Mouse (Mus musculus): ENCODE measurements around the gene Rgs16. TPM values are rescaled to one million over a fixed set of nuclear protein-coding genes. Genes with fewer than 3 reads are reported as not detected.

Gene Rgs16
- polyA plus RNA-seq, 2 experiments, result 8.5 to 21.9 TPM

DNA sequence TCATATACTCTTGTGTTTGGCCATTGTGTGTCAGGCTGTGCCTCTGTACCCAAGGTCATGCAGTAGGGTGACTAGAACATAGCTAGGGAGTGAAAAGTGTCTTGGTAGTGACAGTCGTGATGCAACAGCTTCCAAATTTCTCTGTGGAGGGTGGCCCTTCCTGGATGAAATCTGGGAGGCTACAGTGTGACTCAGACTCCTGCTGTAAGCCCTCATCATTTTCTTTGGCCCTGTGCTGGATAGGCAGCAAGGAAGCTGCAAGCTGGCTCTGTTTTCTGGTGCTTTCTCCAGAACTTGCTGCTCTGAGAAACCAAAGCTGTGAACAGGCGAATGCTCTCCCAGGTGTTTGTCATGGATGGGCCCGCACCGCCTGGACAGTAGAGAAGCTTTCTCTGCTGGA lies 43.6 kb upstream of the Rgs16 start:
- Histone ChIP-seq H3K27me3 (ENCODE audit: control insufficient read depth, insufficient read depth, low read length) (no peaks in the 10 kb centered on the region), H3K4me1 (ENCODE audit: control insufficient read depth, insufficient read depth, low read length) (peaks cover 23% of the 10 kb centered on the region), H3K4me2 (replicated peaks; ENCODE audit: low read depth, low read length, severe bottlenecking) (no peak overlapping the region), H3K27ac (replicated peaks; ENCODE audit: low read depth, low read length) (no peak overlapping the region), H3K9ac (ENCODE audit: low read depth, low read length, severe bottlenecking) (no peak overlapping the region), H3K9me3 (ENCODE audit: control insufficient read depth, low read length) (no peaks in the 10 kb centered on the region), H3K4me3 (replicated peaks; ENCODE audit: low read length) (no peak overlapping the region), H3K36me3 (ENCODE audit: control insufficient read depth, insufficient read depth, low read length) (no peaks in the 10 kb centered on the region)
- TF ChIP-seq POLR2A (IDR thresholded peaks at IDR 0.05; ENCODE audit: borderline replicate concordance, extremely low read depth, insufficient read depth, insufficient read length), result no peak
- no peak for ATAC-seq (ENCODE audit: low FRiP score, low read depth)
- DNase-seq (ENCODE audit: low spot score), result no peak
- 93% methylated on average over 4 of the region's 4 CpGs for WGBS

DNA sequence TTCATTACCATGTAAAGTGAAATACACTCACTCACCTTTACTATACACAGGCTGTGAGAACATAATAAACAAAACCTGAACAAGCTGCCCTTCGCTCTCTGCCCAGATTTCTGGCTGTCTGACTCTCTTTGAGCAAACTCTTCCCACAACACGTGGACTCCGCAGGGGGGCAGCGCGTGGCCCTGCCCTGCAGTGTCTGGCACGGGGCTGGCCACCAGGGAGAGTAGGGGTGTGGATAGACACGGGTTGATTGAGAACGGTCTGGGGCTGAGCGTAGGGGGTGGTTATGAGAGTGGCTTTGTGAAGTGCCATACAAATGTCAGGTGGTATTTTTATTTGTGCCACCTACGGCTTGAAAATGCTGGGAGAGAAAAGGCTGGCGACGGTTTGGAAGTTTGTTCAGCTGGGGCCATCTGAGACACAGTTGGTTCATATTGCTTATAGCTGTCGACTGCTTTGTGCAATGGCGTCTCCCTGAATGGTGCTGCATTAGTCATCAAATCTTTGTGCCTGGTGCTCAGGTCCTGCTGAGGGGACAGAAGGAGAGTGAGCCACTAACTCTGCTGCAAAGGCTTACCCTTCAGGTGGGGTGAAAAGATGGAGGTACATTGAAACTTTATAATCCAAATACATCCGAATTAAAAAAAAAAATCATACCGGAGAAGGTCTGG lies 42.4 kb upstream of the Rgs16 start:
- 61% methylated on average over 16 of the region's 16 CpGs for WGBS
- Histone ChIP-seq H3K36me3 (ENCODE audit: control insufficient read depth, insufficient read depth, low read length) (no peaks in the 10 kb centered on the region), H3K9ac (ENCODE audit: low read depth, low read length, severe bottlenecking) (no peak overlapping the region), H3K4me1 (ENCODE audit: control insufficient read depth, insufficient read depth, low read length) (peaks cover 34% of the 10 kb centered on the region), H3K4me2 (replicated peaks; ENCODE audit: low read depth, low read length, severe bottlenecking) (no peak overlapping the region), H3K27ac (replicated peaks; ENCODE audit: low read depth, low read length) (no peak overlapping the region), H3K27me3 (ENCODE audit: control insufficient read depth, insufficient read depth, low read length) (no peaks in the 10 kb centered on the region), H3K9me3 (ENCODE audit: control insufficient read depth, low read length) (no peaks in the 10 kb centered on the region), H3K4me3 (replicated peaks; ENCODE audit: low read length) (no peak overlapping the region)
- no peak for TF ChIP-seq POLR2A (IDR thresholded peaks at IDR 0.05; ENCODE audit: borderline replicate concordance, extremely low read depth, insufficient read depth, insufficient read length)
- ATAC-seq (ENCODE audit: low FRiP score, low read depth) (no peak), DNase-seq (ENCODE audit: low spot score) (no peak)

DNA sequence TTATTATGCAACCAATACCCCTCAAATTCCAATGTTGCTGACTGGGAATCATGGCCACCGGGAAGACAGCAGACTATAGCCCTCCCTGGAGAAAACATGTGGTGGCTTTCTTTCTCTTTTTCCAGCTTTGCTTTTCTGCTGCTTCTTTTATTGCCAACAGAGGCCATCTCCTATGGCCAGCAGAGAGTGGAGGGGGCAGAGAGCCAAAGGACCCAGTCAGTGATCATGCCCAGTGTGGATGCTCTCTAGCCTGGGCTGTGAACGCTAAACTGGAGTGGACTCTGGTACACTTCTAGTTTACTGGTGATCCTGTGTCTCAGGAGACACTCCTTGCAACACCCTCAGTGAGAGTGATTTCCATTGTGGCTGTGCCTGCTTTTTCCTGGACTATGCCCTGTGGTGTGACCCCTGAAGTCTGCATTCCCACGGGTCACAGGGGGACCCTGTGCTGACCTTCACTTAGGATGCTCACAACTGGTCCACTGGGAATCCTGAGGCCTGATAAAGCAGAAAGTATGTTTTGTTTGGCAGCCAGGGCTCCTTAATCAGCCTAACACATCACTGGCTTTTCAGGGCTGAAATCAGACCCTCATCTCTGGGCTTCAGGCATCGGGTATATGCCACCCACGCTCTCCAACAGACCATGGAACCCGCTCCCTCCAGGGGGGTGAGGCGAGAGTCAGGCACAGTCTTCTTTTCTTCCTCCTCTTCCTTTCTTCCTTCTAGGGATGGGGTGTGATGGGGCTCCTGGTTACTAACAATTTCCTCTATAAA lies 41.7 kb upstream of the Rgs16 start:
- H3K27me3 ChIP-seq (ENCODE audit: control insufficient read depth, insufficient read depth, low read length), result no peaks in the 10 kb centered on the region
- no peaks in the 10 kb centered on the region for H3K36me3 ChIP-seq (ENCODE audit: control insufficient read depth, insufficient read depth, low read length)
- no peak overlapping the region for H3K27ac ChIP-seq (replicated peaks; ENCODE audit: low read depth, low read length)
- ATAC-seq (ENCODE audit: low FRiP score, low read depth), result no peak
- H3K9me3 ChIP-seq (ENCODE audit: control insufficient read depth, low read length), result no peaks in the 10 kb centered on the region
- DNase-seq (ENCODE audit: low spot score), result no peak
- no peak for TF ChIP-seq POLR2A (IDR thresholded peaks at IDR 0.05; ENCODE audit: borderline replicate concordance, extremely low read depth, insufficient read depth, insufficient read length)
- WGBS, result 56% methylated on average over 7 of the region's 7 CpGs
- no peak overlapping the region for H3K4me3 ChIP-seq (replicated peaks; ENCODE audit: low read length)
- peaks cover 41% of the 10 kb centered on the region for H3K4me1 ChIP-seq (ENCODE audit: control insufficient read depth, insufficient read depth, low read length)
- H3K9ac ChIP-seq (ENCODE audit: low read depth, low read length, severe bottlenecking), result no peak overlapping the region
- no peak overlapping the region for H3K4me2 ChIP-seq (replicated peaks; ENCODE audit: low read depth, low read length, severe bottlenecking)

DNA sequence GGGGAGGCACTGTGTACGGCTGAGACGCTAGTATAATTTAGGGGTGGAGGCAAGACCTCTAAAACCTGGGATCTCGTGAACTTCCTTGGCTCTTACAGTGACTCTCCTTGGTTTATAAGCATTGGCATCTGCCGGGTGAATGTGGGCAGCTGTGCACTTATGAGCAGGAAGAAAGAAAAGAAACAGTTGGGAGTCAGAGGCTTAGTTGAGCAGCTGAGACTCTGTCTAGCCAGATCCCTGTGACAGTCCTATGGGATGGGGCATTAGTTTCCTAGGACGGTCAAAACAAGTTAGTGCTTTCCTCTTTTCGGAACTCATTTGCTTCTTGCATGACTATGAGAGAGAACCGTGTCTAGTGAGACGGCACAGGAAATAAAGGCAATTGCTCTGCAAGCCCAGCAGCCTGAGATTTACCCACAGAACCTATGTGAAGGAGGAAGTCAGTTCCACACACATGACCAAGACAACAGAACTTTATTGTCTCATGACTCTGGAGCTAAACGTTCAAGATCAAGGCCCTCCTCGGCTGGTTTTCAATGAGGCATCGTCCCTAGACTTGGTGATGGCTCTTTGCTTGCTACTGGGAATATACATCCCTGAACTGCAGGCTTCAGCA lies 39.6 kb upstream of the Rgs16 start:
- Histone ChIP-seq H3K27ac (replicated peaks; ENCODE audit: low read depth, low read length) (no peak overlapping the region), H3K4me3 (replicated peaks; ENCODE audit: low read length) (no peak overlapping the region), H3K9ac (ENCODE audit: low read depth, low read length, severe bottlenecking) (no peak overlapping the region), H3K27me3 (ENCODE audit: control insufficient read depth, insufficient read depth, low read length) (no peaks in the 10 kb centered on the region), H3K4me2 (replicated peaks; ENCODE audit: low read depth, low read length, severe bottlenecking) (no peak overlapping the region), H3K4me1 (ENCODE audit: control insufficient read depth, insufficient read depth, low read length) (peaks cover 60% of the 10 kb centered on the region), H3K36me3 (ENCODE audit: control insufficient read depth, insufficient read depth, low read length) (no peaks in the 10 kb centered on the region), H3K9me3 (ENCODE audit: control insufficient read depth, low read length) (no peaks in the 10 kb centered on the region)
- WGBS, result 75% methylated on average over 11 of the region's 11 CpGs
- DNase-seq (ENCODE audit: low spot score) (peak; percentile 58), ATAC-seq (ENCODE audit: low FRiP score, low read depth) (no peak)
- no peak for TF ChIP-seq POLR2A (IDR thresholded peaks at IDR 0.05; ENCODE audit: borderline replicate concordance, extremely low read depth, insufficient read depth, insufficient read length)

DNA sequence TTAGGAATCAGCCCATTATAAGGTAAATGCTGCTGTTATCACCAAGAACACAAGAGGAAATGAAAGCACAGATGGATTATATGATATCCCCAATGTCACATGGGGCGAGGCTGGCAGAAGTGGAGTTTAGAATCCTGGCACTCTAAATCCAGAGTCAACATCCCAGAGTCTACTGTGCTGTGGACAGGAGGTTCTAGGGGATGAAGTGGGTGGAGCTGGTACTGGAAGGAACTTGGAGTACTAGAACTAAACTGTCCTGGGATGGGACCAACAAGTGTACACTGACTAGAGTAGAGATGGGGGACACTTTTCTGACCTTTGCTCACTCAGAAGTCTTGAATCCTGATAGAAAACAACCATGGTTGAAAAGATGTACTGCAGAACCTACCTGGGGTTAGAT lies 38.7 kb upstream of the Rgs16 start:
- no peak overlapping the region for H3K9ac ChIP-seq (ENCODE audit: low read depth, low read length, severe bottlenecking)
- H3K4me3 ChIP-seq (replicated peaks; ENCODE audit: low read length), result no peak overlapping the region
- 0 out of 2 replicates have a peak, but pooled peaks cover 4% of the 10 kb centered on the region for H3K9me3 ChIP-seq (ENCODE audit: control insufficient read depth, low read length)
- TF ChIP-seq POLR2A (IDR thresholded peaks at IDR 0.05; ENCODE audit: borderline replicate concordance, extremely low read depth, insufficient read depth, insufficient read length), result no peak
- ATAC-seq (ENCODE audit: low FRiP score, low read depth), result no peak
- no peaks in the 10 kb centered on the region for H3K27me3 ChIP-seq (ENCODE audit: control insufficient read depth, insufficient read depth, low read length)
- DNase-seq (ENCODE audit: low spot score), result no peak
- no peak overlapping the region for H3K4me2 ChIP-seq (replicated peaks; ENCODE audit: low read depth, low read length, severe bottlenecking)
- 95% methylated on average over 1 of the region's 1 CpGs for WGBS
- no peak overlapping the region for H3K27ac ChIP-seq (replicated peaks; ENCODE audit: low read depth, low read length)
- no peaks in the 10 kb centered on the region for H3K36me3 ChIP-seq (ENCODE audit: control insufficient read depth, insufficient read depth, low read length)
- H3K4me1 ChIP-seq (ENCODE audit: control insufficient read depth, insufficient read depth, low read length), result peaks cover 60% of the 10 kb centered on the region
